Mouse (Mus musculus) frontal cortex, postnatal 25 days (tissue): Measurements from ENCODE around the gene Scd3.
"Not testable (repeated sequence)": the region's sequence is repeated elsewhere in the genome, so short reads cannot be mapped to it uniquely, and the experiment has no call there.

Experiments
- DNase-seq, 2 experiments: peaks; one replicate each; pipeline ENCODE4 v3.0.0; 2022; ENCODE audit warnings: low spot score in 2 of 2

Gene Scd3

DNA sequence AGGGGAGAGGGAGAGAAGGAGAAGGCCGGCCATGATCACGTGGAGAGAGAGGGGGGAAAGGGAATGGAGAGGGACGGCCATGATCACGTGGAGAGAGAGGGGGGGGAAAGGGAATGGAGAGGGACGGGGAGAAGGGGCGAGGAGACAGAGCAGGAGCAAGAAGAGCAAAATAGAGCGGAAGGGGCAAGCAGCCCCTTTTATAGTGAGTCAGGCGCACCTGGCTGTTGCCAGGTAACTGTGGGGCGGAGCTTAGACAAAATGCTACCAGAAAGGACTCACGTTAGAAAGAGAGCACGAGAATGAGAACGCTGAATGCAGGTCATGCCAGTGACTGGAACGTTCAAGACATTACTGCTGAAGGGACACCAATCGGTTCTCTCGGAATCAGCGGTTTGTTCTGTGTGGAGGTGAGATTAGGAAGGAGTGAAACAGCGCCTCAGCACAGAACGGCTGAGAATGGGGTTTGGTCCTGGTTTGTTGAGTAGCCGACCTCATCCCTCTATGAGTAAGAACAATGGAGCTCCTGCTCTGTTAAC, 34.5 kb downstream of the Scd3 start:
- DNase-seq: no peak

DNA sequence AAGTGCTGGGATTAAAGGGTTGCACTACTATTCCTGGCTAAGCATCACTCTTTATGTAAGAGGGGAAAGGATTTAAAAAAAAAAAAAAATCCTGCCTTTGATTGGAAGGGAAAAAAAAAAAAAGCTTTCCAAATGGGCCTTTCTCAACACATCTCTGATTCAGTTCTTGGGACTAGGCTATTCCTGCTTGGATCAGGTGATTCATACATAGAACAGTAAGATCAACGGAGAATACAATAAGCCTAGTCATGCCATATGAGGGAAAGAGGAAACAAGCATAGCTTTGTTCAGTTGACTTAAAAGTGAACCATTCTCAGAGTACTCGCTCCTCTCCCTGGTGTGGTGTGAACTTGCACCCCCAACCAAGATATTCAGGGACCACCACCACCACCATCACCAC, 35.8 kb downstream of the Scd3 start:
- DNase-seq: no peak

DNA sequence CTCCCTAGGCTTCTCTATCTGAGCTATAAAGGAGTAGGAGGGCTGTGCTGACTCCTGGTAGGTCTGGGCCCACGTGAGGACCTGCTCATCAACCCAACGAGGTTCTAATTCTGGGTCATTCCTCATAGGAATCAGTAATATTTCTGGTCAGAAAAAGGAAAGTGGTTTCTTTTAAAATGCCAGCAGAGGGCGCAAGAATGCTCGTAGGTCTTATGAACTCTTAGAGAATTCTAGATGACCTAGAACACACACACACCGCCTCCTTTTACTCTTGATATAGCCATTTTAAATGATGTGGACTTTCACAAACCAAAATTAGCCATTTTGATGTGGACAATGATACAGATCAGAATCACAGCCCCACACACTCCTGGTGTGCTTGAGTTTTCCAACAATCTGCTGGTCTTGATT, 42.7 kb downstream of the Scd3 start:
- DNase-seq: no peak

DNA sequence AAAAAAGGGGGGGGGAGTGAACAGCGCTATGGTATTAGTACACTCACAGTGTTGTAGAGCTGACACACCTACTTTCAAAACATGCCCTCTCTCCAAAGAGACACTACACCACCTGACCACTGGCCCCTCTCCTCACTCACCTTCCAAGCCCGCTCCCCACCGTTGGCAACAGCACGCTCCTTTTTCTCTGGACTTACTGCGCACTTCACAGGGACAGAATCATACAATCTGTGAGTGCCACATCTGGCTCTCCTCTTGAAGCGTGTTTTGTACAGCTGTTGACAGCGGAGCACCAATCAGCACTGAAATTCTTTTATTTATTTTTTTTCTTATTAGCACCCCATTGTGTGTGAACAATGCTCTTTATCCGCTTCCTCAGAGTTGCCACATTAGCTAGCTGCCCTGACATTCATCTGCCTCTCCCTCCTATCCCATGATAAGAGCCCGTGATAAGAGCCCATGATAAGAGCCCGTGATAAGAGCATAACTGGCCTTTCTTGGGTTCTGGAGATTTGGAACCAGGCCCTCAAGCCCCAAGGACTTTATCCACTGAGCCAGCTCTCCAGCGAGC, 43.4 kb downstream of the Scd3 start:
- no peak for DNase-seq

DNA sequence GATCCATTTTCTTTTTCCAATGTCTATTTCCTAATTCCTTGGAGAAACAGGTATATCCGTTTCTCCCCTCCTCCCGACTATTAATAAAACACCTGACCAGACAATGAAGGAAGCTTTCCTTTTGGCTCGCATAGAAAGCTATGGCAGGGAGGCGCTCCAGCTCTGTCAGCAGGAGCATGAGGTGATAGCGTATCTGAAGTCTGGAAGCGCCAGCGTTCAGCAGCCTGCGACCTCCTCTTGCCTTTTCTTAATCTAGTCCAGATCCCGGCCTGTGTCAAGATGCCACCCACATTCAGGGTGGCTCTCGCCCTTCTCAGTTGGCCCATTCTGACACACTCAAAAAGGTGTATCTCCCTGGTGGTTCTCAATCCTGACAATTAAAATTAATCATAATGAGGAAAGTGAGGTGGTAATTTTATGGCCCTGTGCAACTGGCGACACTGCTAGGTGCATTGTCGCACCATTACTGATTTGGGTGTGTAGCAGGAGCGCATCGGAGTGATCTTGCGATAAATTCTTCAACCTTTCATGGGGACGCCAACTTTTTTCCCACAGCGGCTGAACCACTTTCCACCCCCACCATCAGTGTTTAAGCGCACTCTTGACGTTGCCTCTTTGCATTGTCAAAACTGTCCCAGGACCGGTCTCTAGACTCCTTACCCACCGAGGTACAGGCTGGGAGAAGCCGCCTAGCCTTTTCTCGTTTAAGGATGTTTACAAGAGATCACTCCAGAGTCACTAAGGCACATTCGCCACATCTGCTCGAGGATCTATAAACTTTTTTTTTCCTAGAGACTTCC, 44.4 kb downstream of the Scd3 start:
- no peak for DNase-seq

DNA sequence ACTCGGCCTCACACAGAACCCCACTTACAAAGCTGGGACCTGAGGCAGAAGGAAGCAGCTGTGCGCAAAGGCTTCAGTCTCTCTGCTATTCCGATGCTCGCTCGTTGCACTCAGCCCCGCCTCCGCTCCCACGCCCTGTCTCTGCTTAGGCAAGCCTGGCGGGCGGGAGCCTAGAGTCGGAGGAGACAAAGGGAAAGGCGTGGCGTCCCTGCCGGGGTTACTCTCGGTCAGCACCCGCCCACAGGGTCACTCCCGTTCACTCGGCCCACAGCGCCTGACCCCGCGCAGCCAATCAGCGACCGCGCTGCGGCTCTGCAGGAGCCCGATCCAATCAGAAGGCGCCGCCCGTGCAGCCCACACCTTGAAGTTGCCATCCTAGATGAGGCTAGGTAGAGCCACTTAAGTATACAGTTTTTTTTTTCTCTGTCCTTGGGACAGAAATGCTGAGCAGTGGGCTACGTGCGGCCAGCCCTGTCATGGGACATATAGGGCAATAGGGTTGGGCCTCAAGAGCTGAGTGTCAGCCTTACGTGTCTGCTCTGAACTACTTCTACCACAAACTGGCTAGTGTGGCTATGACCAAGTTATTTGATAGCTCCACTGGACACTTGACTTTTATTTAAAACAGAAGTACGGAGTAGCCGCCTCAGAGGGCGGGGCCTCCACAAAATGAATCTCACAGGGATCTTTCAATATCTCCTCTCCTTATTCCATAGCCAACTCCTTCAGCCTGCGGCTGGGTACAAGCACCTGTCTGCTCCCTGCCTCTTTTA, 45.2 kb downstream of the Scd3 start:
- DNase-seq: peak; percentile 76 to 84

DNA sequence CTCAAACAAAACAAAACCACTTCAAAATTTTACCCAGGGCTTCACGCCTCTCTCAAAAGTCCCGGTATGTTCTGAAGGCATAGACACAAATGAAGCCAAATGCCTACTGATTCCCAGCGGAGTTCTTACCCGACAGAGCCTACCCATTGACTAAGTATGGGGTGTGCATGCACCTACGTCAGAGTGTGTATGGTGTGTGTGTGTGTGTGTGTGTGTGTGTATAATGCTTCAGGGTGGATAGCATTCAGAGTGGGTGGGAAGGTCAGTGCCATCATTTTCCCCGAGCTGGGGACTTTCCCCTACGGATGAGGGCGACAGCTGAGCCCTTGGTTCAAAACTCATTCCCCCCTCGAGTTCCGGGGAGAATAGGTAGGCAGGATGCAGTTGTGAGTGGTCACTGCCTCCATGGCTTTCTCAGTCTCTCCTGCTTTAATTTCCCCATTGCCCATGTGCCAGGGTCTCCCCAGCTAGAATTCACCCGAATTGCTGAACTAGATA, 45.8 kb downstream of the Scd3 start:
- no peak for DNase-seq

DNA sequence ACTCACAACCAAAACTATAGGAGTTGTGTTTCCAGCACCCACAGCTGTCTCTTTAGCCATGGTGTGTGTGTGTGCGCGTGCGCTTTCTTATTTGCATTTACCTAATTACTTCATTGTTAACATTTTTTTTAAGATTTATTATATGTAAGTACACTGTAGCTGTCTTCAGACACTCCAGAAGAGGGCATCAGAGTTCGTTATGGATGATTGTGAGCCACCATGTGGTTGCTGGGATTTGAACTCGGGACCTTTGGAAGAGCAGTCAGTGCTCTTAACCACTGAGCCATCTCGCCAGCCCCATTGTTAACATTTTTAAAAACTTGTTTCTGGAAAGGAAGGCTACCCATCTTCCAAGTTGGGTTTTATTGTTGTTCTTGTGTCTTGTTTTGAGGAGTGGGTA, 48.1 kb downstream of the Scd3 start:
- DNase-seq: not testable (repeated sequence)

DNA sequence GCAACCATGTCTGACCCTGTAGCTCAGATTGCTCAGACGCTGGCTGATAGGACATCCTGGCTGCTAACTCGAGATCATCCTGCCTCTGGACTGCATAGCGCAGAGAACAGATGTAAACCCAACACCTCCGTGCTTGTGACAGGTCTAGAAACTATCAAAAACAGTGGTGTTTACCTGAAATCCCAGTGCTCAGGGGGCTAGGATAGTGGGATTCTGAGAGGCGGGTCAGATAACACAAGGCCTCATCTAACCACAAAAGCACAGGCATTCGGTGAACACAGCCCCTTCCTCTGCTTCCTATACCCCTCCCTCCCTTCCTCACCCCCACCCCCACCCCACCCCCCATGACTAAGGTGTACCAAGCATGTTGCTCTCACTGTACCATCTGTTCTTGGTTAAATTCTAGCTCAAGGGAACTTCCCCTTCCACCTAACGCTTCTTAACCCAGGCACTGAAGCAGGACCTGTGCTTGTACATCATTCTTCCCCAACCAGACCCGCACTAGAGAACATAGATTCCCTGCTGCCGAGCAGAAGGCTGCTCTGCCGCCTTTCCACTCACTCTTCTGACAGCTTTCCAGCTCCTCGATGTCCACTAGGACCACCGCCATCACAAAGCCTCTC, 49.0 kb downstream of the Scd3 start:
- no peak for DNase-seq

DNA sequence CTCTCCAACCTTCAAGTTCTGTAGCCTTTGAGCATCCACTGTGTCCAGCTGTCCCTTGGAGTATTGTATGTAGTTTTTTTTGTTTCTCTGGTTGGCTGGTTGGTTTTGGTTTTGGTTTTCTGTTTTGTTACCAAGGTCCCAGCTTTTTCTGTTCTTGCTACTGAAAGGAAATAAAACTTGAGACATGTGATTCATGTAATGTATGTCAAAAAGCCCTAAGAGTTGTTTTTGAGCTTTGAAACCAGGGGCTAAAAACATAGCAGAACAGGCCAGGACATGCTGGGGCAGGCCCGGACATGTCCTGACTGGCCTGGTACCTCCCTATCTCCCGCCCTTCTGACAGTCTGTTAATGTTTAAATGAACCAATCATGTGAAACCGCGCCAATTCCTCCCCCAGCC, 51.0 kb downstream of the Scd3 start:
- DNase-seq: not testable (repeated sequence)

DNA sequence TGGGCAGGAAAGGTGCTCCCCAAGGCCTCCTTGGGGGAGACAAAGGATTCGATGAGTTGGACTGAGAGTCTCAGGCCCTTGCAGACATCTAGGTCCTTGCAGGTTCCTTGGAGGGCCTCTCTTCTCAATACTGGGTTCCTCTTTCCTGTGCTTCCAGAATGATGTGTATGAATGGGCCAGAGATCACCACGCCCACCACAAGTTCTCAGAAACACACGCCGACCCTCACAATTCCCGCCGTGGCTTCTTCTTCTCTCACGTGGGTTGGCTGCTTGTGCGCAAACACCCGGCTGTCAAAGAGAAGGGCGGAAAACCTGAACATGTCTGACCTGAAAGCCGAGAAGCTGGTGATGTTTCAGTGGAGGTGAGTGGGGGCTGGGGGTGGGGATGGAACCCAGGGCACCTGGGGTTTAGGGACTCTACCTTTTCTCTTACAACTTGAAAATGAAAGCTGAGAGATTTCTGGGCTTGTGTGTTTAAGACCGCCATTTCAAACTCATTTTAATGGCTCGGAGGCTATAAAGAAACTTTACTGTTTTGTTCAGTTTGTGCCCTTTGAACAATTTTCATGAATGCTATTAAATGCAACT, 54.4 kb downstream of the Scd3 start:
- no peak for DNase-seq

DNA sequence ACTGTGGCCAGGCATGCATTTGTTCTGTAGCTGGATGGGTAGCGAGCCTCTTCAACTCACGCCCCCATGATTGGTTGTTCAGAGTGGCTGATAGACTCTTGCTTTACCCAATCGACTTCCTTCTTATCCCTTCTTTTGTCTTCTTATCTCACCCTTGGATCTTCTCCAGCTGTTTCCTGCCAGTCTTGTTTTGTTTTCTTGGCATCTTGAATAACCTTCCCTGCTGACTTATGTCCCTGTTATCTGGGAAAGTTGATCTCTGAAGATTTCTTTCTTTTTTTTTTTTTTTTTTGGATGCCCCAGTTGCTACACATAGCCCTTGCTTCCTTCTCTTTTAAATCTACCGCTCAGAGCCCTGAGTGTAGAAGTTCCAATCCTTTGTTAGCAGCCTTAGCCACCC, 56.4 kb downstream of the Scd3 start:
- DNase-seq: no peak

DNA sequence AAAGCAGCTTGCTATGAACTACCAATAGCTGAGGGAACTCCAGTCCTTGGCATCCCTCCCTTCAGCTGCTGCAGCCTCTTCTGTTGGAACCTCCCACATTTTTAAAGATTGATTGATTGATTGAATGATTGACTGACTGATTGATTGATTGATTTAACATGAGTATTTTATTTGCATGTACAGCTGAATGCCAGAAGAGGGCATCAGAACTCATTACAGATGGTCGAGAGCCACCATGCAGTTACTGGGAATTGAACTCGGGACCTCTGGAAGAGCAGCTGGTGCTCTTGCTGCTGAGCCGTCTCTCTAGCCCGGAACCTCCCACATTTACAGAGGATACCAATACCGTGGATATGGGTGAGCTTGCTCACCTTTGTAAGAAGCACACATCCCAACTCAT, 57.4 kb downstream of the Scd3 start:
- DNase-seq: no peak

DNA sequence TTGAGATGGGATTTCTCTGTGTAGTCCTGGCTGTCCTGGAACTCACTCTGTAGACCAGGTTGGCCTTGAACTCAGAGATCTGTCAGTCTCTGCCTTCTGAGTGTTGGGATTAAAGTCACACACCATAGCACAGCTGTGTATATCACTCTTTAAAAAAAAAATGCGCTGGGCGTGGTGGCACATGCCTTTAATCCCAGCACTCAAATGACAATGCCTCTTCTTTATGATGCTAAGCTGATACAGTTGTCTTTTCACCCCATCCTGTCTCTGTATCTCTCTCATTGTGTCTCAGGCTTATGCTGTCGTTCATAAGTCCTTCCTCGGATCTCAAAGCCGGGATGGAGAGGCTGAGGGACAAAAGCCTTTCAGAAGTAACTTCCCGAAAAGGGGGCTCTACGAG, 58.7 kb downstream of the Scd3 start:
- DNase-seq: no peak

DNA sequence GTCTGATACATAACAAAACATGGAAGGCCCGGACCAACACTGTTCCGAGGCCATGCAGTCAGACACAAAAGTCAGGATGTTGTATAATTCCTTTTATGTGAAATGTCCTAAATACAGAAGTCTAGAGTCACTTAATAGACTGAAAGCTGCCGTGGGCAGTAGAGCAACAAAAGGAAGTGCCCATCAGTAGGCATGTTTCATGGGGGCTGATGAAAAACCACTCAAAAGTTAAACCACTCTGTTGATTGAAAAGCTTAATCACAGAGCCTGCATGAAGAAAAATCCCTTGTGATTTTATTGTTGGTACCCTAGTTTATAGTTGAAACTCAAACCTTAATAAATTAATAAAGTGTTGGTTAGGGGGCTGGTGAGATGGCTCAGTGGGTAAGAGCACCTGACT, 60.5 kb downstream of the Scd3 start:
- no peak for DNase-seq

DNA sequence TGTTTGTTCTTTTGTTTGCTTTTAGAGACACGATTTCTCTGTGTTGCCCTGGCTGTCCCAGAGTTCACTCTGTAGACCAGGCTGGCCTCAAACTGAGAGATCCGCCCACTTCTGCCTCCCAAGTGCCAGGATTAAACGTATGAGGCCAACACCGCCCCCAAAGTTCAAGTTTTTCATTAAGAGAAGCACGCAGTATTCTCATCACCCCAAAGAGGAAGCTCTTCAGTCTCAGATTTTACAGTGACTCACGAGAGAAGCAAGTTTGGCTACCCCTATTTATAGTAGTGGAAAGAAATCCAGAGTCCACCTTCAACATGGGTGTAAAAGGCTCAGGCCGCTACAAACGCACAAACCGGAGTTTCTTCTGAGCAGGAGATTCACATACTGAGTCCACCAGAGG, 61.2 kb downstream of the Scd3 start:
- DNase-seq: no peak

DNA sequence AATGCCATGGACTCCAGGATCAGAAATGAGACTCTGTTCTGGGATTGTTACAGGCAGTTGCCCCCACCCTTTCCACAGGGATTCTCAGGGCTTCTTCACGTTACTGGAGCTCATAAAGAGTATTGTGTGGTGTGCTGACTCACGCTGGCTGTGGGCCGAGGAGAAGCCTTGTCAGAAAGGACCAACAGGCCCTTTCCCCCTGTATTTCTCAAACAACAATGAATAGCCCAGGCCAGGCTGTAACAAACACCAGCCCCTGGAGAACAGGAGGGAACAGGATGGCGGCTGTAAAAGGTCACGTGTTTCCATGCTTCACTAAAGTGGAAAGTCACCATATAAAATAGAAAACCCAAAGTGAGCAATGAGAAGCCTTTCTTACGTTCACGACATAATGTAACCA, 62.2 kb downstream of the Scd3 start:
- DNase-seq: no peak

DNA sequence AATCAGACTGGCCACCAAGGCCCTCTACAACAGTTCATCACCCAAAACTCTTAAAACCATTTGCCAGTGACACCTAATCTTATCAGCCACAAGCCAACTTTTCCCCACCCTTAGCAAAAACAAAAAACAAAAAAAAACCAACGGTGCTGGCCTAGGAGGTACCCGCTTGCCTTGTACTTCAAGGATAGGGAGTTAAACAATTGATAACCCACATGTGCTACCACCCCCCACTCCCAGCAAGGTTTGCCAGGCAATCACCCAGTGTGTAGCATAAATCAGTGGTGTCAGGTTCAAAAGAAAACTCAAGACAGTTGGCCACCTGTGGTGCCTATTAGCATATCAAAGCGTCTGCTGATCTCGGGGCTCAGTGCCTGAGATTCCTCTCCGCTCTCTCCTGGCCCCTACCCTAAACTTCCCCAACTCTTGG, 62.9 kb downstream of the Scd3 start:
- no peak for DNase-seq

DNA sequence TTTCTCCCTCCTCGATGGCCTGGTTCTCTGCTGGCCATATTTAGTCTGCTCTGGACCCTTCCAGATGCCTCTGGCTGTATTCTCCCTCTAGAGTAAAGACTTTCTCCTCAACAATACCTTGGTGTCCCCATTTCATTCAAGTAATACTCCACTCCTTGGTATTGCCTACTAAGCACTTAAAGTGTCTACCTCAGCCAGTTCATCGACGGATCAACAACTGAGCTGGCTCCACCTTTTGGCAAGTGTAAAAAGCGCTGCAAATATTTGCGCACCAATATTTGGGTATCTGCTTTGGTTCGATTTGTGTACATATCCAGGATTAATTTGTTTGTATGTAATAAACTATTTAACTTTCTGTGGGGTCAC, 63.4 kb downstream of the Scd3 start:
- no peak for DNase-seq

DNA sequence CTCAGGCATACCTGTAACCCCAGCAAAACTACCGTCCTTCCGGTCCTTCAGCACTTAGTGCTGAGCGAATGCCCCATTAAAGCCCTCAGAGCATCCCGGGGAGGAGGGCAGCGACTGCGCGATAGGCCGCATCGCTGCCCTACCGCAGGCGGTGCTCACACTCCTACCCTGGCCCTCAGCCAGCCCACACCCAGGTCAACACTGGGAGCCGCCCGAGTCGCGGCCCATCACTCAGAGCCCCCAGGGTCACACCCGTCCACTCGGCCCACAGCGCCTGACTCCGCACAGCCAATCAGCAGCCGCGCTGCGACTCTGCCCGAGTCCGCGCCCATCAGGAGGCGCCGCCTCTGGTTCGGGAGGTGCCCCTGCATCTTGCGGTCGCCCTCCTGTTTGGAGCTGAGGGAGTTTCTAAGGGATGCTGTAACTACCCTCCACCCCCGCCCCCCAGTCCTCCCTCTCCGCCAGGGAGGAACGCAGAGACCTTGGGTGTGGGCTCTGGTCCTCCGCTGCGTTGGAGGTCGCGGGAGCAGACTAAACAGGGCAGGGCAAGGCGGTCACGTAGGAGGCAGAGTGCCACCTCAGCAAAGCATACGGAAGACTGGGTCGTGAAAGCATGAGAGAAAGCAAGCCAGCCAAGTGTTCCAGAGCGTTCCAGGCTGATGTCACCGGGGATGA, 63.9 kb downstream of the Scd3 start:
- peak; percentile 67 to 79 for DNase-seq

DNA sequence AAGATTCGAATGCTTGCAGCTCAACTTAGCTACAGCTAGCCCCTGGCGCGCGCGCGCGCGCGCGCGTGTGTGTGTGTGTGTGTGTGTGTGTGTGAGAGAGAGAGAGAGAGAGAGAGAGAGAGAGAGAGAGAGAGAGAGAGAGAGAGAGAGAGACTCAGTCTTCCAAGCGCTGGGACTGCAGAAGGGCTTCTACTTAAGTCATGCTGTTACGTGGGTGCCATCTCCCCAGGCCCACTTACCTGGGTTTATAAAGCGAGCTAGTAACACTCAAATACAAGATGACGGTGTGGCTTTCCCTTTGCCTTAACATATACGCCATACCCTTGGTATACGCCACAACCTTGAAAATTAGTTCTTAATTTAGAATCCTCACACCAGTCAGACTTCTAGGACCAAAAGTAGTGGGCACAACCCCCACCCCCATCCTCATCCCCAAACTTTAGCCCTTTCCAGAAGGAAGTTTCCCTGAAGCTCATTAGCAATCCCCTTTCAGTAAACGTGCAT, 64.5 kb downstream of the Scd3 start:
- DNase-seq: no peak
